Mouse (Mus musculus) liver, embryonic 14.5 days (tissue): Measurements from ENCODE around the gene Gpr182. TPM values are rescaled to one million over a fixed set of nuclear protein-coding genes. Genes with fewer than 3 reads are reported as not detected.

Experiments used
- ATAC-seq: fragments of 200-750 bp; cut with Nextera tagmentation; 2 replicates; pipeline ENCODE4 v1.8.0; 2017; ENCODE audit warnings: moderate number of reproducible peaks, mild to moderate bottlenecking, moderate library complexity; ENCODE audit not compliant: insufficient read depth
- DNase-seq, 3 experiments: peaks; one replicate each; pipeline ENCODE4 v3.0.0-alpha.2; 2012 to 2013; ENCODE audit warnings: low read depth in 3 of 3, low spot score in 3 of 3
- H3K27ac ChIP-seq: fragments of 300-500 bp; sonication (generic); 2 replicates; pipeline ENCODE4 v1.5.1; 2014; ENCODE audit warnings: moderate library complexity, mild to moderate bottlenecking, control low read depth, inconsistent platforms
- H3K27me3 ChIP-seq: fragments of 300-500 bp; sonication (generic); 2 replicates; pipeline ENCODE4 v1.6.1; 2014; ENCODE audit warnings: mild to moderate bottlenecking, low read length, moderate library complexity; ENCODE audit not compliant: control insufficient read depth, insufficient read depth
- H3K36me3 ChIP-seq: fragments of 300-500 bp; sonication (generic); replicated peaks from 2 replicates; pipeline ENCODE4 v1.6.1; 2014; ENCODE audit warnings: low read depth; ENCODE audit not compliant: control insufficient read depth, insufficient read depth
- H3K4me1 ChIP-seq, 2 experiments: fragments of 200-500 bp in 1 of 2; fragments of 300-500 bp in 1 of 2; sonication (generic) in 1 of 2; replicated peaks; 2 replicates each; pipeline ENCODE4 v1.6.1; 2012 to 2014; ENCODE audit warnings: antibody characterized with exemption in 1 of 2, inconsistent platforms in 1 of 2, low read length in 1 of 2; ENCODE audit not compliant: control insufficient read depth in 2 of 2, insufficient read depth in 2 of 2
- H3K4me2 ChIP-seq: fragments of 300-500 bp; sonication (generic); 2 replicates; pipeline ENCODE4 v1.6.1; 2014; ENCODE audit warnings: low read depth, mild to moderate bottlenecking, control low read depth, moderate library complexity
- H3K4me3 ChIP-seq, 2 experiments: fragments of 200-500 bp in 1 of 2; fragments of 300-500 bp in 1 of 2; sonication (generic) in 1 of 2; 2 replicates each; pipeline ENCODE4 v1.5.1; 2012 to 2014; ENCODE audit warnings: low read depth in 2 of 2, low read length in 2 of 2, mild to moderate bottlenecking in 2 of 2, control low read depth in 1 of 2, inconsistent platforms in 1 of 2, moderate library complexity in 1 of 2; ENCODE audit not compliant: insufficient read depth in 1 of 2
- H3K9ac ChIP-seq: fragments of 300-500 bp; sonication (generic); replicated peaks from 2 replicates; pipeline ENCODE4 v1.6.1; 2014; ENCODE audit warnings: mild to moderate bottlenecking, control low read depth, moderate library complexity
- H3K9me3 ChIP-seq: fragments of 300-500 bp; sonication (generic); 2 replicates; pipeline ENCODE4 v1.6.1; 2016; ENCODE audit warnings: low read length, mixed read lengths; ENCODE audit not compliant: control insufficient read depth
- CTCF ChIP-seq: IDR thresholded peaks from 2 replicates; pipeline ENCODE4 v1.5.1; 2016; ENCODE audit warnings: antibody characterized with exemption, low read depth, control low read depth
- EP300 ChIP-seq: IDR thresholded peaks from 2 replicates; pipeline ENCODE4 v1.6.1; 2016; ENCODE audit warnings: antibody characterized with exemption, low read depth
- WGBS: fragments of 180-500 bp; shearing (Covaris S2); extraction: QIAGEN DNeasy Blood & Tissue Kit; methylation state at CpG from one replicate; pipeline ENCODE4 v1.1.7; 2014; ENCODE audit not compliant: insufficient replicate concordance; 5-methylcytosine and 5-hydroxymethylcytosine counted together
- polyA plus RNA-seq, 2 experiments: library from polyadenylated mRNA; depleted of rRNA in 1 of 2; stranded (reverse) in 1 of 2; unstranded in 1 of 2; fragments of >200 nt; fragmentation: Nextera tagmentation in 1 of 2; extraction: Ambion mirVana in 1 of 2; gene quantifications; 2 replicates each; pipeline versions ENCODE4 v1.2.1 to v1.2.3; 2012 to 2014

Gpr182 gene
- polyA plus RNA-seq, 2 experiments: 3.7 to 9.1 TPM

DNA sequence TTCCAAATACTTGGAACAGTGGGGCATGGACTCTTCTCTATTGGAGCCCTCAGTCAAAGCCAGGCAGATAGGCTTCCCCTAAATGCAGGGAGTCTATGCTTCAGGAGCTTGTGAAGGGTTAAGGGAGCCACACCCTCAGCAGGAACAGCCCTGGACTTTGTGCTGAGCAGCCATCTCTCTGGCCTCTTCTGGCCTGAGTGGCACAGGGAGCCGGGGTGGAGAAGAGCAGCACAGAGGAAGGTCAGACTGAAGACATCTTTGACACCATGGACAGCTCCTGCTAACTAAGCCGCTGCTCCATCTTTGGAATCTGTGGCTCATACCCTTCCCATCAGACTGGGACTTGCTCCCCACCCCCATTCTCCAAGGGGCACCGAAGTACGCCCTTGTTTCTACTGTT, 48.2 kb downstream of the Gpr182 start:
- DNase-seq: no peak
- Histone ChIP-seq H3K9me3 (no peaks in the 10 kb centered on the region), H3K27ac (no peak overlapping the region), H3K4me2 (no peak overlapping the region), H3K4me1 (peaks cover 0 to 3% of the 10 kb centered on the region in 2 experiments; a peak in 2 of 4 replicates), H3K9ac (no peak overlapping the region), H3K27me3 (no peaks in the 10 kb centered on the region), H3K4me3 (no peak overlapping the region), H3K36me3 (peaks cover 3% of the 10 kb centered on the region; the same call in 1 of the 2 replicates)
- ATAC-seq: no peak
- 37% methylated on average over 4 of the region's 4 CpGs for WGBS
- TF ChIP-seq CTCF: no peak
- no peak for TF ChIP-seq EP300

DNA sequence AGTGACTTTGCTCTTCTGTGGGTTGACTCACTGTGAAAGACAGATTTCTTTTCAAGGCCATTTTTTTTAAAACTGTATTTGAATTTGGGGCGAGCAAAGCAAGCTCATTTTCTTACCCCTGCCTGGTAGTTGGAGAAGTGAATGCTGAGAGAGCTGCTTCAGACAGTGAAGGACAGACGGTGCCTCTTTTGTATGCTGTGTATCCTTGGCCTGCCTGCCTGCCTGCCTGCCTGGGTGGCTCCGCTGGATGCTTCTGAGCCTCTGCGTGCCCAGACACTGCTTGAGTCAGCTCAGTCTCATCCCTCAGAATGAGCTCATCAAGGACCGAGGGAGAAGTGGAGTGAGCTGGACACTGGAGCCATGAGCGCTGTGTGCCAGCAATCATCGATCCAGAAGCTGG, 52.6 kb downstream of the Gpr182 start:
- WGBS: 80% methylated on average over 7 of the region's 7 CpGs
- Histone ChIP-seq H3K9me3 (no peaks in the 10 kb centered on the region), H3K4me1 (peaks cover 0 to 2% of the 10 kb centered on the region in 2 experiments; a peak in 1 of 4 replicates), H3K4me3 (no peak overlapping the region), H3K36me3 (peaks cover 13% of the 10 kb centered on the region), H3K4me2 (no peak overlapping the region), H3K27me3 (no peaks in the 10 kb centered on the region), H3K9ac (no peak overlapping the region), H3K27ac (no peak overlapping the region)
- DNase-seq (no peak), ATAC-seq (no peak)
- no peak for TF ChIP-seq CTCF
- TF ChIP-seq EP300: no peak

Other genes starting within 250 kb of the Gpr182 start
- 2.1 and 3.6 TPM in 2 replicates for gene Ndufa4l2, start 236.8 kb downstream of the Gpr182 start, polyA plus RNA-seq (2012; rRNA removed)
- 2.0 and 5.8 TPM in 2 replicates for gene Ndufa4l2, start 236.8 kb downstream of the Gpr182 start, polyA plus RNA-seq (2014; fragmentation: Nextera tagmentation; extraction: Ambion mirVana)
- 81.0 and 88.6 TPM in 2 replicates for gene Shmt2, start 229.3 kb downstream of the Gpr182 start, polyA plus RNA-seq (2012; rRNA removed)
- 82.7 and 88.2 TPM in 2 replicates for gene Shmt2, start 229.3 kb downstream of the Gpr182 start, polyA plus RNA-seq (2014; fragmentation: Nextera tagmentation; extraction: Ambion mirVana)
- not detected in 2 replicates for gene Nxph4, start 217.2 kb downstream of the Gpr182 start, polyA plus RNA-seq (2012; rRNA removed)
- gene Nxph4, start 217.2 kb downstream of the Gpr182 start, polyA plus RNA-seq (2014; fragmentation: Nextera tagmentation; extraction: Ambion mirVana): 0.13 TPM in 1 of 2 replicates, not detected in the other
- 14.1 and 18.2 TPM in 2 replicates for gene Lrp1, start 130.6 kb downstream of the Gpr182 start, polyA plus RNA-seq (2012; rRNA removed)
- gene Lrp1, start 130.6 kb downstream of the Gpr182 start, polyA plus RNA-seq (2014; fragmentation: Nextera tagmentation; extraction: Ambion mirVana): 13.2 and 16.1 TPM in 2 replicates
- gene Stat6, start 108.7 kb downstream of the Gpr182 start, polyA plus RNA-seq (2012; rRNA removed): 10.9 TPM in 2 replicates
- 10.2 and 12.4 TPM in 2 replicates for gene Stat6, start 108.7 kb downstream of the Gpr182 start, polyA plus RNA-seq (2014; fragmentation: Nextera tagmentation; extraction: Ambion mirVana)
- 5.0 and 5.5 TPM in 2 replicates for gene Nemp1, start 84.8 kb downstream of the Gpr182 start, polyA plus RNA-seq (2012; rRNA removed)
- 5.6 and 5.7 TPM in 2 replicates for gene Nemp1, start 84.8 kb downstream of the Gpr182 start, polyA plus RNA-seq (2014; fragmentation: Nextera tagmentation; extraction: Ambion mirVana)
- 4.0 and 4.1 TPM in 2 replicates for gene Nab2, start 83.2 kb downstream of the Gpr182 start, polyA plus RNA-seq (2012; rRNA removed)
- gene Nab2, start 83.2 kb downstream of the Gpr182 start, polyA plus RNA-seq (2014; fragmentation: Nextera tagmentation; extraction: Ambion mirVana): 0.88 and 1.1 TPM in 2 replicates
- gene Myo1a, start 46.6 kb downstream of the Gpr182 start, polyA plus RNA-seq (2012; rRNA removed): 0.25 and 0.30 TPM in 2 replicates
- 0.06 and 0.19 TPM in 2 replicates for gene Myo1a, start 46.6 kb downstream of the Gpr182 start, polyA plus RNA-seq (2014; fragmentation: Nextera tagmentation; extraction: Ambion mirVana)
- gene Tac2, start 27.3 kb downstream of the Gpr182 start, polyA plus RNA-seq (2012; rRNA removed): 20.7 and 27.9 TPM in 2 replicates
- gene Tac2, start 27.3 kb downstream of the Gpr182 start, polyA plus RNA-seq (2014; fragmentation: Nextera tagmentation; extraction: Ambion mirVana): 26.8 and 31.3 TPM in 2 replicates
- gene Zbtb39, start 12.2 kb downstream of the Gpr182 start, polyA plus RNA-seq (2012; rRNA removed): 1.9 and 2.1 TPM in 2 replicates
- gene Zbtb39, start 12.2 kb downstream of the Gpr182 start, polyA plus RNA-seq (2014; fragmentation: Nextera tagmentation; extraction: Ambion mirVana): 0.72 and 0.83 TPM in 2 replicates
- 0.15 and 0.18 TPM in 2 replicates for gene Rdh1, start 8.0 kb upstream of the Gpr182 start, polyA plus RNA-seq (2012; rRNA removed)
- gene Rdh1, start 8.0 kb upstream of the Gpr182 start, polyA plus RNA-seq (2014; fragmentation: Nextera tagmentation; extraction: Ambion mirVana): 0.09 and 0.17 TPM in 2 replicates
- gene Rdh16f1, start 8.1 kb upstream of the Gpr182 start, polyA plus RNA-seq (2012; rRNA removed): 0.03 and 0.06 TPM in 2 replicates
- gene Rdh16f1, start 8.1 kb upstream of the Gpr182 start, polyA plus RNA-seq (2014; fragmentation: Nextera tagmentation; extraction: Ambion mirVana): 0.11 TPM in 1 of 2 replicates, not detected in the other
- 0.07 TPM in 1 of 2 replicates, not detected in the other for gene Rdh9, start 24.7 kb upstream of the Gpr182 start, polyA plus RNA-seq (2012; rRNA removed)
- not detected in 2 replicates for gene Rdh9, start 24.7 kb upstream of the Gpr182 start, polyA plus RNA-seq (2014; fragmentation: Nextera tagmentation; extraction: Ambion mirVana)
- 0.03 TPM in 1 of 2 replicates, not detected in the other for gene Rdh16, start 49.4 kb upstream of the Gpr182 start, polyA plus RNA-seq (2012; rRNA removed)
- not detected in 2 replicates for gene Rdh16, start 49.4 kb upstream of the Gpr182 start, polyA plus RNA-seq (2014; fragmentation: Nextera tagmentation; extraction: Ambion mirVana)
- 0.03 and 0.06 TPM in 2 replicates for gene Rdh19, start 98.2 kb upstream of the Gpr182 start, polyA plus RNA-seq (2012; rRNA removed)
- gene Rdh19, start 98.2 kb upstream of the Gpr182 start, polyA plus RNA-seq (2014; fragmentation: Nextera tagmentation; extraction: Ambion mirVana): not detected in 2 replicates
- 0.09 and 0.28 TPM in 2 replicates for gene Rdh16f2, start 114.7 kb upstream of the Gpr182 start, polyA plus RNA-seq (2012; rRNA removed)
- gene Rdh16f2, start 114.7 kb upstream of the Gpr182 start, polyA plus RNA-seq (2014; fragmentation: Nextera tagmentation; extraction: Ambion mirVana): 0.08 and 0.11 TPM in 2 replicates
- gene Rdh7, start 137.1 kb upstream of the Gpr182 start, polyA plus RNA-seq (2012; rRNA removed): 0.92 and 1.1 TPM in 2 replicates
- 1.9 and 2.0 TPM in 2 replicates for gene Rdh7, start 137.1 kb upstream of the Gpr182 start, polyA plus RNA-seq (2014; fragmentation: Nextera tagmentation; extraction: Ambion mirVana)
- gene Sdr9c7, start 146.8 kb upstream of the Gpr182 start, polyA plus RNA-seq (2012; rRNA removed): not detected in 2 replicates
- gene Sdr9c7, start 146.8 kb upstream of the Gpr182 start, polyA plus RNA-seq (2014; fragmentation: Nextera tagmentation; extraction: Ambion mirVana): not detected in 2 replicates